Mouse (Mus musculus): ENCODE measurements around the gene Efemp2.

The Efemp2 gene

GRCm38 (mm10) chr19:5473720-5474119 lies at the start of gene Efemp2:
Efemp2 (plus strand) TSS chr19:5473954.
- DNase-seq (ENCODE audit: low spot score) = peak; percentile 89

DNA sequence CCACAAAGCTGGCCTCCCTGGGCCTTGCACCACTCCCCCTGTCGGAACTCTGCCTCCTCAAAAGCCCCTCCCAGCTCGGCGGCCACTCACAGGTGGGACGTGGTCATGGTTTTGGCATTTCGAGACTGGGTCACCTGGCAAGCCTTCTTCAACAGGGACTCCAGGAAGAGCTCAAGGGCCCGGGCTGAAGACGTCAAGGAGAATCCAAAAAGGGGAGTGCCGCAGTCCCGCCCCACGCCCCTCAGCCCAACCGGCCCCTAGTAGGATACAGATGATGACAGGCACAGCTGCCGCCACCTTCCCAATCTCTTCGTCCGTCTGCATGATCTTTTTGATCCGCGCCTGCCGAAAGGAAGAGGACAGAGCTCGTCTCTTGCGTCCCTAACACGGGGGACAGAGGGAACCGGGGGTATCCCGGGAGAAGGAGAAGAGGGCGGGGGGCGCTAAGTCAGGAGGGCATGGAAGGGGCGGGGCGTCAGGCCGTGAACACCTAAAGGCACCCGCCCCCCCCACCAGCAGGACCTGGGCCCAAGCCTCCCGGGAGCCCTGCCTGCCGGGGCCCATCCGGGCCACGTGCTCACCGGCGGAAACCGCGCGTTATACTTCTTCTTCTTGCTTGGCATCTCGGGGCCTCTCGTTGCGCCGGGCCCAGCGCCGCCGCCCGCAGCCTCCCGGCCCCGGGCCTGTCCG lies 49.5 kb upstream of the Efemp2 start:
- peak; percentile 81 for DNase-seq (ENCODE audit: low spot score)

DNA sequence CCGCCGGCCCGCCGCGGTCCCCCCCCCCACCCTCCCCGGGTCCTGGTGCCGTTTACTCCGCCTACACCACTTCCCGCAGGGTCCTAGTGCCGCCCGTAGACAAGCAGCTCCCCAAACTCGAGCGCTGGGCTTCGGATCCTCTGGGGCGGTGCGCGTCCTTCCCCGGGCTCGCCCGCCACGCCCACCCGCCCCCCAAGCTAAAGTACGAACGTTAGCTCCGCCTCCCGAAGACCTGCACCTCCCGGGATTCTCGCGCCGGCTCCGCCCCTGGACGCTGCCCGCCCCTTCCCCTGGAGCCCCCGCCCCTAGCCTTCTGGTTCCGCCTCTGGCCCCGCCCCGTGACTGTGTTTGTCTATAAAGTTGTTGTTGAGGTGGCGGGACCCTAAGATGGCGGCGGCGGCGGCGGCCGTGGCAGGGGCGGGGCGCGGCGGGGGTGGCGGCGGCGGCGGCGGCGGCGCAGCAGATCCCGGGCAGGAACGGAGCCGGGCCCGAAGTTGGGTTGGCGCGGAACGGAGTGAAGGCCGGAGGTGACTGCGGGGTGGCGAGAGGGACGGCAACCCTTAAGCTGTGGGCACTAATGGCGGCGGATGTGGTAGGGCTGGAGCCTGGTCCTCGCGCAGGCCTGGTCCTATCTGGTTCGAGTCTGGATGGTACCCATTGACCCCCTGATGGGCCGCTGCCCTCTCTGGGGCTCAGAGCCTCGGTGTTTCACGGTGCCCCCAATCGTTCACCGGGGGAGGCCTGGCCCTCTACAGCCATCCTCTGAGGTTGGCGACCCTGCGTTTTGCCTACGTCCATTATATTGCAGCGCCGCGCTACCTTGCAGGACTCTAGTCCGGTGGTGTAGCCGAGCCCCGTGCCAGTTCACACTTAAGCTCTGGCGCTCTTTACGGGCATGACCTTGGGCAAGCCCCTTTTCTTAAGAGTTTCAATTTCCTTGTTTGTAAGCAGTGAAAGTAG lies 48.7 kb upstream of the Efemp2 start, which contains the start of the genes Drap1 and AI837181:
Gene Drap1, minus strand, starts transcription at position 198 of the 960 bp plus-strand sequence.
Gene AI837181, plus strand, starts transcription at position 363 of the 960 bp plus-strand sequence.
- DNase-seq (ENCODE audit: low spot score) = peak; percentile 98

DNA sequence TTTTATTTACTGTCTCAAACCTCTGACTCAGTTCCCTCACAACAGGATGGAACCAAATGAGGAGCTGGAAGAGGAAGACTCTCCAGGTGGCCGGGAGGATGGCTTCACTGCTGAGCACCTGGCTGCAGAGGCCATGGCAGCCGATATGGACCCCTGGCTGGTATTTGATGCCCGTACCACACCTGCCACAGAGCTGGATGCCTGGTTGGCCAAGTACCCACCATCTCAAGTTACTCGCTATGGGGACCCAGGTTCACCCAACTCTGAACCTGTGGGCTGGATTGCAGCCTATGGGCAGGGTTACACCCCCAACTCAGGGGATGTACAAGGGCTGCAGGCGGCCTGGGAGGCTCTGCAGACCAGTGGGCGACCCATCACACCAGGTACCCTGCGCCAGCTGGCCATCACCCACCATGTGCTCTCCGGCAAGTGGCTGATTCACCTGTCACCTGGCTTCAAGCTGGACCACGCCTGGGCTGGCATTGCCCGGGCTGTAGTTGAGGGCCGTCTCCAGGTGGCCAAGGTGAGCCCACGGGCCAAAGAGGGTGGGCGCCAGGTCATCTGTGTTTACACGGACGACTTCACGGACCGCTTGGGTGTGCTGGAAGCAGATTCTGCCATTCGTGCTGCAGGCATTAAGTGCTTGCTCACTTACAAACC lies 47.7 kb upstream of the Efemp2 start:
- no peak for DNase-seq (ENCODE audit: low spot score)

DNA sequence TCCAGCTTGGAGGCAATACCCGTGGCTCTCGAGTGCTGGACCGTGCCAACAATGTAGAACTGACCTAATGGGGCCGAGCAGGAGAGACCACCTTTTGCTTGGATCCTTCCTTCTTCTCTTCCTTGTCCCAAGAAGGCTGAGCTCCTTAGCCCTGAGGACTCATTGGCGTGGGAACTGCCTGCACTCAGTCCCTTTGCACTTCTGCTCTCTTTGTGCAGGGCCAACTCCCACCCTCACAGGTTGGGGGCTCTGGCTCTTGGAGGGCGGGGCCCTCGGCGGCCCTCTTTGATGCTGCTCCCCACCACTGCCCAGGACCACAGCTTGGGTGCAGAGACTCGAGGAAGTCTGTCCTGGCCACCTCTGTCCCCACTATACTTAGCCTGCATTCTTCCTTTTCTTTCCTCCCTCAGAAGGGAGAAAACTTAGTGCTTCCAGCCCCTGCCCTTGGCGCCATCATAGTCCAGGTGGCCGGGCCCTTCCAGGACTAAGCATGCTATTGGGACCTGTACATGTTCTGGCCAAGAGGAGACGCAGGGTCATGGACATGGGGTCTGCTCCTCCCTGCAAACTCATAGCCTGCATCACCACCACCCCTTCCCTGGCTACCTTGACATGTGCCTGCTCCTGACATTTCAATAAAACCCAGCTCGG lies 47.0 kb upstream of the Efemp2 start:
- DNase-seq (ENCODE audit: low spot score) = no peak

DNA sequence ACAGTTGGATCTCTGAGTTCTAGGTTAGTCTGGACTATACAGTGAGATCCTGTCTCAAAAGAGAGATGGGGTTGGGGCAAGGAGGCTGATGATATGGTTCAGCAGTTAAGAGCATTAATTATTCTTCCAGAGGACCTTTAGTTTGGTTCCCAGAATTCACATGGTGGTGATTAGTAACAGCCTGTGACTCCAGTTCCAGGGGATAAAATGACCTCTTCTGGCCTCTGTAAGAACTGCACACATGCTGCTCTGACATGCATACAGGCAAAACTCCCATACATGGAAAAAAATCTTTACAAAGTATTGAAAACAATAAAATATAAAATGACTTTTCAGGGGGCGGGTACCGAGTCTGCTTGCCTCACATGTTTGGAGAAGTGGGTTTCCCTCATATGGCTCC lies 45.7 kb upstream of the Efemp2 start:
- DNase-seq (ENCODE audit: low spot score) = peak; percentile 70

DNA sequence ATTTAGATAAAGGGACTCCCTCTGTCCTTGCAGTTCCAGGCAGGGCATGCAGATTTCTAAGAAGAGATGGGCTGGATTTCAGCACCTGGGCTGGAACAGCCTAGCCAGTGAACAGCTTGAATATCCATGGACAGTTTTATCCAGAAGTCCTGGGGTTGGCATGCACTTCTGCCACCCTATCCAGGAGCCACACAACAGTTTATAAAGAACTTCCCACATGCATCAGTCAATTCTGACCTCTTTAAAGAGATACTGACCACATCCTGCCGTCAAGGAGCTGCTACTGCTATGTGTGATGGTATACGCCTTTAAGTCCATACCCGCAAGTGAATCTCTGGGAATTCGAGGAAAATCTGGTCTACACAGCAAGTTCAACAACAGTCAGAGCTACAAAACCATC lies 44.5 kb upstream of the Efemp2 start:
- DNase-seq (ENCODE audit: low spot score) = no peak

DNA sequence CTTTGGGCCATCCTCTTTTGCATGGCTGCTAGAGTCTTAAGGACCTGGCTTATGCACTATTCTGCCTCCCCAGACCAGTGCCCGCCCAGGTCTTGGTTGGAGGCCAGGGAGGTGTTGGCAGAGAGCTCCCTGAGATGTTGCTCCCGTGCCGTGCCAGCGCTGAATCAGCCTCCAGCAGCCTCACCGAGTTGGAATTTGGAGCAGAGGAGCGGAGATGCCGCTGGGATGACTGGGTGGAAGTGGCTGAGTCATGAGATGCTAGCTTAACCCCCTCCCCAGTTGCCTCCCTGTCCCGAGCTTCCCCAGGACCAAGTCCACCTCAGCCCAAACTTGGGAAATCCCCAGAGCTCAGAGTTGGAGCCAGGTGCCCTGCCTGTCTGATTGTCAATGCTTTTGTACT lies 43.9 kb upstream of the Efemp2 start:
- DNase-seq (ENCODE audit: low spot score) = no peak

DNA sequence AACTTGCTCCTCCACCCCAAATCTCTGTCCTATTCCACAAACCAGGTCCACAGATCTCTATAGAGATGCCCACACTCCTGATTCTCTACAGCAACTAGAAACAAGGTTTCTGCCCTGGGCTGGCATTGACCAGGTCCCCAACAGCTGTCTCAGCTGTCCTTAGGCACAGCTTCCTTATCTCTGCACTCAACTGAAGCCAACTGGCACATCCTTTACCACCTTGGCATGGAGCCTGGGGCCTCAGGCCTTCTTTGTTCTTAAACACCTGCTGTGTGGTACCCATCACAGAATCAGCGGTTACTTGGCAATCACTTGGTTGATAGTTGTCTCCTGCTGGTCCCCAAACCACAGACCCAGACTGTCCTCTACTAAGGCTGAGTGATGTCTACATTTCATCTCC lies 43.3 kb upstream of the Efemp2 start:
- no peak for DNase-seq (ENCODE audit: low spot score)

- no peak for DNase-seq (ENCODE audit: low spot score)
Observed at GRCm38 (mm10) chr19:5431911-5432464, 41.8 kb upstream of the Efemp2 start.

- DNase-seq (ENCODE audit: low spot score) = peak; percentile 72
Observed at GRCm38 (mm10) chr19:5432992-5433852, 40.5 kb upstream of the Efemp2 start.

- no peak for DNase-seq (ENCODE audit: low spot score)
Observed at GRCm38 (mm10) chr19:5433951-5434350, 39.8 kb upstream of the Efemp2 start.

DNA sequence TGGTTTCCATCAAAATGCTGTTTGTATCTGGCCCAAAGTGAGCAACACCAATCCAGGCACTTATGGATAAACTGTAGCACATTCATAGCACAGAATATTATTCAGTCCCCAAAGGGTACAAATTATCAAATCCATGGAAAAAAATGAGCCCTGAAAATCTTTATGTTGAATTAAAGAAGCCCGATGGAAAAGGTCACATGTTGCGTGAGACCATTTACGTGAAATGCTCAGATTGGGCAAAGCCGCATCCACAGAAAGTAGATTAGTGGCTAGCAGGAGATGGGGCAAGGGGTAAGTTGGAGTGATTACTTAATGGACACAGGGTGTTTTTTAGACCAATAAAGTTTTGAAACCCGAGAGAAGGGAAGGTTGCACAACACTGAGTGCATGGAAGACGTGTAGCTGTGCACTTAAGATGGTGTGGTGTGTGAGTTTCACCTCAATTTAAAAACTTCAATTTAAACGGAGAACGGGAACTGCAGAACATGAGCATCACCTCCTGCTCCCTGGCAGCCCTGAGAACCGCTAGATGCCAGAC lies 29.3 kb upstream of the Efemp2 start:
- no peak for DNase-seq (ENCODE audit: low spot score)

GRCm38 (mm10) chr19:5444954-5445353 lies 28.8 kb upstream of the Efemp2 start:
- DNase-seq (ENCODE audit: low spot score) = no peak

GRCm38 (mm10) chr19:5445747-5446146 lies 28.0 kb upstream of the Efemp2 start:
- DNase-seq (ENCODE audit: low spot score) = no peak

GRCm38 (mm10) chr19:5447515-5448353 lies 26.0 kb upstream of the Efemp2 start, which contains the start of gene Fosl1:
Fosl1 (plus strand) TSS chr19:5447547.
- DNase-seq (ENCODE audit: low spot score) = peak; percentile 68

GRCm38 (mm10) chr19:5448354-5449150 lies 25.2 kb upstream of the Efemp2 start:
- no peak for DNase-seq (ENCODE audit: low spot score)

- no peak for DNase-seq (ENCODE audit: low spot score)
Observed at GRCm38 (mm10) chr19:5449673-5450072, 24.1 kb upstream of the Efemp2 start.
